Mouse (Mus musculus): Measurements from ENCODE around the gene Xpo6. TPM values are rescaled to one million over a fixed set of nuclear protein-coding genes. Genes with fewer than 3 reads are reported as not detected.

The Xpo6 gene
- polyA plus RNA-seq, 1 experiment = 109 TPM

- no peak for TF ChIP-seq GATA1 (IDR thresholded peaks at IDR 0.05; ENCODE audit: low read length)
Measured at GRCm38 (mm10) chr7:126172001-126172400, 28.3 kb downstream of the Xpo6 start.

- TF ChIP-seq GATA1 (IDR thresholded peaks at IDR 0.05; ENCODE audit: low read length) = no peak
Measured at GRCm38 (mm10) chr7:126168584-126168983, 31.7 kb downstream of the Xpo6 start.

DNA sequence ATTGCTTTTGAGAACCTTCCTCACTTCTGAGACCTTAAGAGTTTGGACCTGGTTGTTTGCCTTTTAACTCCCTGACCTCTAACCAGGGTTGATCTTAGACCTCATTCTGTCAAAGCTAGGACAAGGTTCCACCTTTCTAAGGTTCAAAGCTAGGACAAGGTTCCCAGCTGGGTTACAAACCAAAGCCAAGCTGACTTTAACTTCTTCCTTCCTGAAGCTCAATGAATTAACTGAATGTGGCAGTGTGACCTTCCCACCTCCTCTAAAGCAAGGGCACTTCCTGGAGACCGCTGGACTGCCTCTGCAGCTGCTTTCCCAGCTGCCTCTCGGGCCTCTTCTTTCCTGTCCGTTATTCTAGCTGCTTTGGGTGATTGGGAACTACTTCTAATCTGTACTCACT lies 32.9 kb downstream of the Xpo6 start:
- TF ChIP-seq GATA1 (IDR thresholded peaks at IDR 0.05; ENCODE audit: low read length) = no peak

GRCm38 (mm10) chr7:126166571-126166970 lies 33.7 kb downstream of the Xpo6 start:
- TF ChIP-seq GATA1 (IDR thresholded peaks at IDR 0.05; ENCODE audit: low read length) = no peak

- TF ChIP-seq GATA1 (IDR thresholded peaks at IDR 0.05; ENCODE audit: low read length) = no peak
Measured at GRCm38 (mm10) chr7:126158238-126158637, 42.1 kb downstream of the Xpo6 start.

DNA sequence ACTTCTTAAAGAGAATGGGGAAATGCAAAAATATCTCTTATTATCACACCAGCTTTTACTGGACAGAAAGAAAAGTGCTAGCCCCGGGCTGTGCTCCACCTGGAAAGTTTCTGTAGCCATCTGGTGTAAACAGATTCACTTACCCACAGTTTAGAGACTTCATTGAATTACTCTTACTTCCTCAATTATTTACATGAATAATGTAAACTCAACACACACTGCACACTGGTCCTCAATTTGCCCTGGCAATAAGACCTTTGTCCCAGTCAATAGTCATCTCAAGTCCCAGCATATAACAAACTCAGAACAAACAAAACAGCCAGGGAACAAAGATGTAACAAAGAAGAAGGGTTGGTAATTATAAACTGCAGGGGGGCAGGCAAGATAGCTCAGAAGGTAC lies 44.6 kb downstream of the Xpo6 start:
- no peak for TF ChIP-seq GATA1 (IDR thresholded peaks at IDR 0.05; ENCODE audit: low read length)

- TF ChIP-seq GATA1 (IDR thresholded peaks at IDR 0.05; ENCODE audit: low read length) = no peak
Measured at GRCm38 (mm10) chr7:126154731-126155130, 45.6 kb downstream of the Xpo6 start.

- no peak for TF ChIP-seq GATA1 (IDR thresholded peaks at IDR 0.05; ENCODE audit: low read length)
Measured at GRCm38 (mm10) chr7:126152324-126152723, 48.0 kb downstream of the Xpo6 start.

- TF ChIP-seq GATA1 (IDR thresholded peaks at IDR 0.05; ENCODE audit: low read length) = no peak
Measured at GRCm38 (mm10) chr7:126146156-126146555, 54.1 kb downstream of the Xpo6 start.

DNA sequence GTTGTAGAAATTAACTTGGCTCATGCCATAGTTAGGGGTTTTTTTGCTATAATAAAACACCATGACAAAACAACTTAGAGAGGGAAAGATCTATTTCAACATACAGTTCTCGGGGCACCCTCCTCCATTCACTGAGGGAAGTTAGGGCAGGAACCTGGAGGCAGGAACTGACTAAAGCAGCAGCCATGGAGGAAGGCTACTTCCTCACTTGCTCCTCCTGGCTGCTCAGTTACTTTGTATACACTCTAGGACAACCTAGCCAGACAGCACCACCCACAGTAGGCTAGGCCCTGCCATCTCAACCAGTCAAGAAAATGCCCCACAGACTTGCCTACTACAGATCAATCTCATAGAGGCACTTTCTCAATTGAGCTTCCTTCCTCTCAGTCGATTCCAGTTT lies 55.9 kb downstream of the Xpo6 start:
- no peak for TF ChIP-seq GATA1 (IDR thresholded peaks at IDR 0.05; ENCODE audit: low read length)

DNA sequence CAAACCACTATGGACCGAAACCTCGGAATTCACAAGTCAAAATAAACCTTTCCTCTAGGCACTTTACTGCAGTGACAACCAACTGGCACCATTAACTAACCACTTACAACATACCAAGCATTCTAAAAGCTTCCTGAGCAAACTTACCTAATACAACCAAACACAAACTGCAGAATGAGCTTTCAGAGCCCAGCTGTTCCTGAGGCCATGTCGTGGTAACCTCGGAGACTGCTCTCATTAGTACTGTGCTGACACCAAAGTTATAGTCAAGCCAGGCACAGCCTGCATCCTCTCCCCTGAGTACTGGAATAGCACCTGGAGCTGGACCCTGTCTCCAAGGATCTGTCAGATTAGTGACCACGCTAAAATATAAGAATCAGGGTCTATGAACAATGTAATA lies 62.5 kb downstream of the Xpo6 start:
- TF ChIP-seq GATA1 (IDR thresholded peaks at IDR 0.05; ENCODE audit: low read length) = no peak

DNA sequence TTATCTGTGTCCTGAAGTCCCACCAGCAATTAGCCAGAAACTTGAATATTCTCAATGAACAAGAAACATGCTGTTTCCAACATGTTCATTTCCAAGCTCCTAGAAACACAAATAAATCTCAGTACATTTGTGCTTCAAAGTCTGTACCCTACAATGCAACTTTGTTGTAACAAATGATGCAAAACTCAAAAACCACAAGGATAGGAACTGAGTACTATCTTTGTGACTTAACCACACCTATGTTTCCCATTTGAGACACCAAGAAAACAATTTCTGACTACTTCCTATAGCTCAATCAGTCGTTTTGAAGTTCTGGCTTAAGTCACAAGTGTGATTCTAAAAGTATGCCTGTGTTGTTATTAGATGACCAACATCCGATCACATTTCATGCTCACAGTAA lies 64.9 kb downstream of the Xpo6 start:
- TF ChIP-seq GATA1 (IDR thresholded peaks at IDR 0.05; ENCODE audit: low read length) = no peak

GRCm38 (mm10) chr7:126134634-126135321 lies 65.5 kb downstream of the Xpo6 start:
- TF ChIP-seq GATA1 (IDR thresholded peaks at IDR 0.05; ENCODE audit: low read length) = no peak

DNA sequence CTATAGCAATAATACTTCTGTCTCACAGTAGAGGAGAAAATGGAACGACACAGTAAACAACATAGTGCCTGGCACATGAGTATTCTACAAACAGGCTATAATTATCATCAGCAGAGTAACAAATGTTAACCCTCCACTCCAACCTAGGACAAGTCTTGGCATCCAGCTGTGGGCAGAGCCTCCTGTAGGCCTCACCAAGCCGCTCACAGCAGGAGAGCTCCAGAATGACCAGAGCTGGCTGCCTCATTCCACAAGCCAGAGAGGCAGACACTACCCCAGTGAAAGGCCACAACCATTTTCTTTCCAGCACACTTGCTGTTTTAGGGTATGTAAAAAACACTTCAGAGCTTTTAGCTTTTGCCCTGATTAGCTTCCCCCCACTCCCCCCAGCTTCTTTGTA lies 72.6 kb downstream of the Xpo6 start:
- no peak for TF ChIP-seq GATA1 (IDR thresholded peaks at IDR 0.05; ENCODE audit: low read length)

DNA sequence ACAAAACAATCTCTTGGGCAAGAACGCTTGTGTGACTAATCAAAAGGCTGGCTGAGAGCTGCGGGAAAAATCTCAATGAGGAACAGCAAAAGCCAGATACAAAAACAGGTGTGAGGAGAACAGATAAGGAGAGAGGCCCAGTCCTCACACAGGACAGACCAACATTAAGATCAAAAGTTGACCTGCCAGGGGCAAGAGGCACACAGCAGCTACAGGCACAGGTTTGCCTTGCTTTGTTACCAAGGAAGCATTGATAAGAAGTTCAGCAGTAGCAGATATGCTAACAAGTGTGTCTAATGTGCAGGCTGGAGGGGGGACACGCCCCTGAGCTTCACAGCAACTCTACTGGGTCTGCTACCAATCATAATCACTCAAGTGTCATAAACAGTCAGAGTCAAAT lies 73.8 kb downstream of the Xpo6 start:
- peak; percentile 61 for TF ChIP-seq GATA1 (IDR thresholded peaks at IDR 0.05; ENCODE audit: low read length)

DNA sequence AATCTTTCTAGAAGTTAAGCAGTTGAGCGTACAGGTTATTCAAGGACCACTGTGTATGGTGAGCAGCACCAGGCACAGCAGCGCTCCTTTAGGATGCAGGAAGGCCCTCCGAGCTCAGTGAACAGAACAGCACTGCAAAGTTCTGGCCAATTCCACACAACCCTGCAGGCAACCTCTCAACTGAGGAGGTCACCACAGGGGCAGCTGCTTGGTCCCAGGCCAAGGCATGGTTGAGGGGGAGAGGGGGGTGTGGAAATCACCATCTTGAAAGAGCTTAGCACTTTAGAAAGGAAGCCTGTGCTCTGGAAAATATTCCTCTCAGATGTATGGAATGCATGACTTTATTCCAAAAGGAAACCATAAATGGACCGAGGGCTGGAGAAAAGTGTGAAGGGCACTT lies 78.8 kb downstream of the Xpo6 start:
- TF ChIP-seq GATA1 (IDR thresholded peaks at IDR 0.05; ENCODE audit: low read length) = no peak

GRCm38 (mm10) chr7:126119819-126120218 lies 80.5 kb downstream of the Xpo6 start:
- TF ChIP-seq GATA1 (IDR thresholded peaks at IDR 0.05; ENCODE audit: low read length) = no peak

GRCm38 (mm10) chr7:126113263-126113662 lies 87.0 kb downstream of the Xpo6 start:
- no peak for TF ChIP-seq GATA1 (IDR thresholded peaks at IDR 0.05; ENCODE audit: low read length)
